Mouse (Mus musculus) layer of hippocampus, adult 8-10 months (tissue): ENCODE measurements around the gene Olfr145. TPM values are rescaled to one million over a fixed set of nuclear protein-coding genes. Genes with fewer than 3 reads are reported as not detected.

Source experiments
- DNase-seq, 2 experiments: peaks; one replicate each; pipeline ENCODE4 v3.0.0; 2022; ENCODE audit warnings: low spot score in 2 of 2
- total RNA-seq, 4 experiments: library from RNA; stranded (reverse); gene quantifications; 2 replicates each; pipeline ENCODE4 v1.2.4; 2022

The Olfr145 gene
- not detected for total RNA-seq

DNA sequence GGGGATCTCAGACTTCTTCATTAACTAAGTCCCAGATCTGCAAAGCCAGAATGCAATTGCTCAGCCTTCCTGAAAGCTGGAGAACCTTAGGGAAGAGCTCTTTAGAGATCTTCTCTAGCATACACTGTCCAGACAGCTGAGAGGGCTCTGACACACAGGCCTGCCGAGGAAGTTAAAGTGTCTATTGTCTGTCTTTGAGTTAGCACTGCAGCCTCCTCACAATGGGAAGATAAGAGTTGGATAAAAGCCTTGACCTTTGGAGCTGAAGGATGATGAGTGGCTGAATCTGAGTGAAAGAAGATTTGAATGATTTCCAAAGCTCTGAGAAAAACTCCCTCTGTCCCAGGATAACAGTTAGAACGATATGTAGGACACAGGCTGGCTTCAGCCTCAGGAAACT, at the start of gene Olfr145:
Olfr145 (plus strand) TSS at position 64 of the 400 bp plus-strand sequence.
- no peak for DNase-seq

- DNase-seq, result no peak
Measured at GRCm38 (mm10) chr9:37849267-37849666, 47.3 kb upstream of the Olfr145 start.

DNA sequence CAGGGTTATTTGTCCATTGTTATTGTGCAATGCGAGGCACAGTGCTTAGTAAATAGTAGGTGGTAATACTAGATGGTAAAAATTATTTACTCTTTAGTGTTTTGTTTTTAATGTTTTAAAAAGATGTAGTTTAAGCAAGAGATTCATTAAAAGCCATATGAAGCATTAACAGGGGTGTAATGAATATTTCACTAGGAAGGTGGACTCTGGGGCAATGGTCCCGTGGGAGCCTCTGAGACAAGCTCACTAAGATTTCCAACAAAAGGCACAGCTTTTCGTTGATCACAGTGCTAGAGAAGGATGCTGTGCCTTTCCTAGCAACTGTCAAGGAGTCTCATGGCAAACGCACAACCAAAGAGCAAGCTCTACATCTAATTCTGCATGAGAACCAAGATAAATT, 42.6 kb upstream of the Olfr145 start, which contains the start of gene Olfr877:
Olfr877 (plus strand) TSS at position 301 of the 400 bp plus-strand sequence.
- DNase-seq, result no peak

DNA sequence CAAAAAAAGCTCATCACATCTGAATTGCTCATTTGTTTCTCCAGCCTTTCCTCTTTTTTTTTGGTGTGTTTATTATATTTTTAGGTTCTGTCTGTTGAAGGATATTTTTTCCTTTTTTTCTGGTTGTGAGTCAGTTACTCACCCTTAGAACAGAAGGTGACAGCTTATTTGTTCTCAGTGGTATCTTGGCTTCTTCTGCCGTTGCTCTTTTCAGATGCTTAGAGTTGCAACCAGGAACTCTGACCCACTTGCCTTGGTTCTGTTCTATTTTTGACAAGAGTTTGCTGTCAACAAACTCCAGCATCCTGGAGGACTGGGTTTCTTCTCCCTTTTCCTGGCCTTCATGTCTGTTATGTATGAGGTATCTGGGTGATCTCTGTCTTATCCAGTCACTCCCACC, 33.2 kb upstream of the Olfr145 start:
- DNase-seq, result no peak

GRCm38 (mm10) chr9:37870246-37870645, 26.3 kb upstream of the Olfr145 start:
- no peak for DNase-seq

DNA sequence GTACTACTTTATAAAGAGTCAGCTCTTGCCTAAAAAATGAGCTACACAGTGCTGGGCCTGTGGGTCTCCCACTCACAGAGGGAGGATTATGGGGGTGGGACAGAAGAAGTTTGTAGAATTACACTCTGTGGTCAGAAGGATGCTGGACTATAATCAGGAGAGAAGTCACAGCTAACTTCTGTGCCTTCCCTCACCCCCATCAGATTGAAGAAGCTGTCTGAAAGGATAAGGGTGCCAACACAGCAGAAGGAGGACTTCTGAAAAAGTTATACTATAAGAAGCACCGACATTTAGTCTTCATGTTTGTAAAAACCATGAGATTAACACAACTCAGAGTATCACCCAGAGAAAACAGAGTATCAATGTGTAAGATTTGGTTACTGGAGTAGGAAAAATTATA, 25.4 kb upstream of the Olfr145 start:
- DNase-seq, result no peak

DNA sequence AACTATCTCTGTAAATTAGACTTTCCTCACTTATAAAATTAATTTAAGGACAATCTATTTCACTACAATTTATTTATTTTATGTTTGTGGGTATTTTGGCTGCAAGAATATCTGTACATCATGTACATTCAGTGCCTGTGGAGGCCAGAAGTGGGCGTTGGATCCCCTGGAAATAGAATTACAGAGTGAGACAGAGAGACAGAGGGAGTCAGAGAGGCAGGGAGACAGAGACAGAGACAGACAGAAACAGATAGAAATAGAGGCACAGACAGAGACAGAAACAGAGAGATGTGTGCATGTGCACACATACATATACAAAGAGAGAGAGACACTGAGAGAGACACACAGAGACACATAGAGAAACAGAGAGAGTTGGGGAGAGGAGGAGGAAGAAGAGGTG, 25.0 kb upstream of the Olfr145 start:
- no peak for DNase-seq

DNA sequence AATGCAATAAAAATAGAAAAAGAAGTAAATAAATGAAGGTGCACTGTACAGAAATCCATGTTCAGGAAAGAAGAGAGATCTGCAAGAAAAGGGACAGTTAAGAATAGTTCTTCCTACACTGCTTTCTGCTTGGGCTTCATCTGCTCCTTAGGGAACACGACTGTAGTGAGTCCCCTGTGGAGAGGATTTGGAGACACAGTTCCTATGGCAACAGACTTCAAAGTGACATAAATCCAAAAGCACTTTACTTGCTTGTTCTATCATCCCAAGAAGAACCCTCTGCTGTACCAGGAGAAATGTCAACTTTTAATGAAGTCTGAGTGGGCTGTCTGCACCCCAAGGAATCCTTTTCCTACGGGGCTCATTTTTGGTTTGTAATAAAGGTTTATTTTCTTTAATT, 5.6 kb upstream of the Olfr145 start:
- peak; percentile 4 to 11 for DNase-seq

DNA sequence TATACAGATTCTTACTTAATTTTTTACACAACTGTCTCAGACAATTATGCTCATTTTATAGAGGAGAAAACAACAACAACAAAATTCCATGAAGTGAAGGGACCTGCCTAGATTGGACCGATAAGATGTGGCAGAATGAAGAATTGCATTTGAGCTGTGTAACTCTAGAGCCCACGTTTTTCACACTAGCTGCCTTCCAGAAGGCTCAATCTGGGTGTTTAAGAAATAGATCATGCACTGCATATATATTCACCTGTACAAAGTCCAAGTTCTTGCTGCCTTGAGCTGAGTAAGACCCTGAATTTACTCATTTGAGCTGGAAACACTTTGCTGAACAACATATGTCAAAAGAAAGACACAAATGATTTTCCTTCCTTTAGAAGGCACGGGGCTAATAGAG, 9.0 kb downstream of the Olfr145 start:
- DNase-seq, result no peak

GRCm38 (mm10) chr9:37917540-37917939, 21.0 kb downstream of the Olfr145 start, which contains the start of gene Olfr878:
Olfr878 (plus strand) TSS chr9:37917840.
- DNase-seq, result no peak

- no peak for DNase-seq
Measured at GRCm38 (mm10) chr9:37918018-37918417, 21.5 kb downstream of the Olfr145 start.

DNA sequence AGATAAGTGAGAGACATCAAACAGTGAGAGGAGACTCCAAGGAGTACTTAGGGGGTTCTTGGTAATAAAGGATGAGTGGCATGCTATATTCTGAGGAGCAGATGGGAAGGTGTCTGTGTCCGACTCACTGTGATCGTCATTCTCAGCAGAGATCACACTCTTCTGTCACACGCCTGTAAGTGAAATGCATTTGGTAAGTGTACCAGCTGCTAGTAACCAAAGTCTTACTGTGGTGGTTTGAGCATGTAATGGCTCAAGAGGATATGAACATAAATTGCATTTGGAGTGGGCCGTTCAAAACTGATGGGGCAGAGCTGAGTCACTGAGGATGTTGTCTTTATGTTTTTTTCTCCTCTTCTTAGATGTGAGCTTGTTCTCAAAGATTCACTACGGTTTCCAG, 27.7 kb downstream of the Olfr145 start:
- DNase-seq, result no peak

- no peak for DNase-seq
Measured at GRCm38 (mm10) chr9:37925445-37925844, 28.9 kb downstream of the Olfr145 start.

- no peak for DNase-seq
Measured at GRCm38 (mm10) chr9:37926019-37927013, 29.8 kb downstream of the Olfr145 start.

DNA sequence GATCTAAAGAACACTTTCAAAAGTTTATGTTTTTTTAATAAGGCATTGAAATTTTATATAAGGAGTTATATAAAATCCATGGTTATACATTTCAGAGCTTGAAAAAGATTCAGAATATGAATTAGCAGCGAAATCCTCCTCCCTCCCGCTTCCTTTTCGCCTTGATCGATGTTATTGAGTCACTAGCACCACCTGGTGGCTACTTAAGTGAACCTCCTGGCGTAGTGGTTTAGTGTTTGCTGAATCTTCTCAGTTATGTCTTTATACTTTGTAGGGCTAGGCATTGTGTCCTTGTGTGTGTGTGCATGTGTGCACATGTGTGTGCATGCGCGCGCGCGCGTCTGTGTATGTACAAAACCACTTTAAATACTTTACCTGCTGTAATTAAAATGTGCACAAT, 36.0 kb downstream of the Olfr145 start:
- DNase-seq, result peak; percentile 63 to 80

GRCm38 (mm10) chr9:37934146-37934545, 37.6 kb downstream of the Olfr145 start:
- DNase-seq, result no peak

DNA sequence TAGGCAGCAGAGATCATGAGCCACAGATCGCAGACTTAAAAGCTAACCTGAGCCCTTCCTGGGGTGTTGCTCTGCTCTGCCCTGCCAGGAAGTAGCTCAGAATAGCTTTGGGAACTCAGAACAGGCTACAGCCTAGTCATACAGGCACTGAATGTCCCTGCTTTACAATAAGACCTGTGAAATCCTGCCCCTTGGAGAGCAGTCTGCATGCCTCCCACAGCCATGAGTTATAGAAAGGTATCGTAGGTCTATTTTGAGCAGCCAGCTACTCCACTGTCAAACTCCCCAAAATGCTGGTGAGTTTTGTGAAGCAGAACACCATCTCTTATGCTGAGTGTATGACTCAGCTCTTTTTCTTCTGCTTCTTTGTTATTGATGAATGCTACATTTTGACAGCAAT, 44.6 kb downstream of the Olfr145 start:
- DNase-seq, result no peak

Other genes starting within 250 kb of the Olfr145 start
- gene Tbrg1, start 239.4 kb upstream of the Olfr145 start, total RNA-seq, result 10 to 100 TPM; 43.5 to 49.1 (median 47.5) TPM
- not detected for gene Panx3, start 227.5 kb upstream of the Olfr145 start, total RNA-seq
- gene Olfr160, start 180.5 kb upstream of the Olfr145 start, total RNA-seq, result not detected
- gene Olfr874, start 151.6 kb upstream of the Olfr145 start, total RNA-seq, result not detected
- not detected for gene Olfr875, start 124.9 kb upstream of the Olfr145 start, total RNA-seq
- gene Olfr876, start 93.7 kb upstream of the Olfr145 start, total RNA-seq, result not detected
- gene Olfr877, start 42.5 kb upstream of the Olfr145 start, total RNA-seq, result not detected
- under 1 TPM in 1 of 4 experiments, not detected in 3; 0.45 TPM for gene Olfr878, start 21.1 kb downstream of the Olfr145 start, total RNA-seq
- under 1 TPM in 1 of 4 experiments, not detected in 3; 0.09 TPM for gene Olfr881, start 95.1 kb downstream of the Olfr145 start, total RNA-seq
- gene Olfr883, start 129.1 kb downstream of the Olfr145 start, total RNA-seq, result not detected
- not detected for gene Olfr884, start 149.8 kb downstream of the Olfr145 start, total RNA-seq
- gene Olfr885, start 164.6 kb downstream of the Olfr145 start, total RNA-seq, result not detected
- gene Olfr887, start 187.3 kb downstream of the Olfr145 start, total RNA-seq, result not detected
- not detected for gene Olfr888, start 211.4 kb downstream of the Olfr145 start, total RNA-seq
- gene Olfr889, start 218.5 kb downstream of the Olfr145 start, total RNA-seq, result not detected
- not detected for gene Olfr890, start 245.8 kb downstream of the Olfr145 start, total RNA-seq